Mouse (Mus musculus) liver, embryonic 15.5 days (tissue): ENCODE measurements around the gene Dhx40. TPM values are rescaled to one million over a fixed set of nuclear protein-coding genes. Genes with fewer than 3 reads are reported as not detected.
"Not testable (repeated sequence)": the region's sequence is repeated elsewhere in the genome, so short reads cannot be mapped to it uniquely, and the experiment has no call there.

Experiments used
- ATAC-seq: fragments of 200-750 bp; cut with Nextera tagmentation; 2 replicates; pipeline ENCODE4 v1.8.0; 2017; ENCODE audit warnings: moderate number of reproducible peaks, mild to moderate bottlenecking, moderate library complexity; ENCODE audit not compliant: insufficient read depth
- H3K27ac ChIP-seq: fragments of 300-500 bp; sonication (generic); replicated peaks from 2 replicates; pipeline ENCODE4 v1.5.1; 2015; ENCODE audit warnings: mild to moderate bottlenecking, inconsistent platforms
- H3K27me3 ChIP-seq: fragments of 300-500 bp; sonication (generic); 2 replicates; pipeline ENCODE4 v1.6.1; 2015; ENCODE audit warnings: mild to moderate bottlenecking, inconsistent platforms
- H3K36me3 ChIP-seq: fragments of 300-500 bp; sonication (generic); replicated peaks from 2 replicates; pipeline ENCODE4 v1.6.1; 2015; ENCODE audit warnings: moderate library complexity, mild to moderate bottlenecking, inconsistent platforms
- H3K4me1 ChIP-seq: fragments of 300-500 bp; sonication (generic); replicated peaks from 2 replicates; pipeline ENCODE4 v1.6.1; 2015; ENCODE audit warnings: inconsistent platforms
- H3K4me2 ChIP-seq: fragments of 300-500 bp; sonication (generic); 2 replicates; pipeline ENCODE4 v1.6.1; 2015; ENCODE audit warnings: moderate library complexity, mild to moderate bottlenecking, inconsistent platforms
- H3K4me3 ChIP-seq: fragments of 300-500 bp; sonication (generic); replicated peaks from 2 replicates; pipeline ENCODE4 v1.5.1; 2015; ENCODE audit warnings: mild to moderate bottlenecking, inconsistent platforms
- H3K9ac ChIP-seq: fragments of 300-500 bp; sonication (generic); 2 replicates; pipeline ENCODE4 v1.6.1; 2015; ENCODE audit warnings: moderate library complexity, mild to moderate bottlenecking, inconsistent platforms
- H3K9me3 ChIP-seq: fragments of 300-500 bp; sonication (generic); replicated peaks from 2 replicates; pipeline ENCODE4 v1.6.1; 2016; ENCODE audit warnings: inconsistent platforms
- WGBS: fragments of 180-500 bp; shearing (Covaris S2); methylation state at CpG from one replicate; pipeline ENCODE4 v1.1.7; 2015; ENCODE audit warnings: mixed read lengths; ENCODE audit not compliant: insufficient replicate concordance; 5-methylcytosine and 5-hydroxymethylcytosine counted together
- polyA plus RNA-seq: library from polyadenylated mRNA; unstranded; fragments of >200 nt; fragmentation: Nextera tagmentation; extraction: Ambion mirVana; gene quantifications from 2 replicates; pipeline ENCODE4 v1.2.1, GENCODE M21; 2015

The Dhx40 gene
- polyA plus RNA-seq, 1 experiment from 2014 or later, result 8.8 TPM

DNA sequence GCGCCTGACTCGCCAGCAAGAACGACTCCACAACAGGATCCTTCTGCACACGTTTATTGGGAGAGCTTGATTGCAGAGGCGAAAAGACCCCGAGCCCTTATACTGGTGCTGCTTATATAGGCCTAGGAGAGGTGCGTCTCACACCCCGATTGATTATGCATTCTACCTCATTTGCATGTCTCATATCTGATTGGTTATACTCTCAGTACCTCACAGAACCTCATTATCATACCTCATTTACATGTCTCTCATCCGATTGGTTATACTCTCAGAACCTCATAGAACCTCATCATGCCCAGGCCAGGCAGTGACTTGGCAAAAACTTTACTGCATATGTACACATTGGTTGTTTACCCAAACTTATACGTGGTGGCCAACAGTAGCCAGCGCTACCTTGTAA lies 44.4 kb downstream of the Dhx40 start:
- WGBS, result 88% methylated on average over 11 of the region's 11 CpGs
- not testable (repeated sequence) for H3K27me3 ChIP-seq, H3K9me3 ChIP-seq, H3K9ac ChIP-seq, H3K36me3 ChIP-seq, ATAC-seq, H3K4me3 ChIP-seq, H3K4me2 ChIP-seq, H3K27ac ChIP-seq
- peaks cover 33% of the 10 kb centered on the region for H3K4me1 ChIP-seq

DNA sequence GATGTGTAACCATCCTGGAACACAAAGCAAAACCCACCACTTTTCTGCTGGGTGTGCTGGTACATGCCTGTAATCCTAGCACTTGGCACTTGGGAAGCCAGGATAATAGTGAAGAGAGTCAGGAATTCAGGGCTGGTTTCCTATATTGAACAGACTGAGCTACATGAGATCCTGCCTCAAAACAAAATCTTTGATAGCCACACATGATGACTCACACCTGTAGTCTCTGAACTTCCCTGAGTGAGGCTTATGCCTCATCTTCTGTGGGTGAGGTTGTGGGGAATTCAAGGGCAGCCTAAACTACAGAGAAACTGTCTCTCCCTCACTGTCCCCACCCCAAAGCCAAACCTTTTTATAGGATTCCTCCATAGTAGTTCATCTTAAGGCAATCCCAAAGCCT lies 47.2 kb downstream of the Dhx40 start:
- Histone ChIP-seq H3K4me3 (no peak overlapping the region), H3K4me2 (no peak overlapping the region), H3K4me1 (peaks cover 40% of the 10 kb centered on the region), H3K9ac (no peak overlapping the region), H3K36me3 (no peaks in the 10 kb centered on the region), H3K27me3 (no peaks in the 10 kb centered on the region), H3K27ac (peak overlapping the region; percentile 100), H3K9me3 (no peaks in the 10 kb centered on the region)
- no peak for ATAC-seq

DNA sequence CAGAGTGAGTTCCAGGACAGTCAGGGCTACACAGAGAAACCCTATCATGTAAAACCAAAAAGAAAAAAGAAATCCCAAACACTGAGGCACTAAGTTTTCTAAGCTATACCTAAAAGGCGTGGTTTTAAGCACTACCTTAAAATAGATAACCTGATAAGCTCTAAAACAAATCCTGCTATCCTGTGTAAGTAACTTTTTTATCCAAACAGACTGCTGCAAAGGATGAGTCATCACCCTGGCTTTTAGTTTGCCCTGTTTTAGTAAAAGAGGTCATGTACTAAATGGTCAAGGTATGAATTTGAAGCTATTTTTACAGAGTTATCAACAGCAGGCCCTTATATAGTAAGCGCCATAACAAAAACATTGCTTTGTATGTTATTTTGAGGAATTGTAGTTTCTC lies 47.7 kb downstream of the Dhx40 start:
- WGBS, result 63% methylated on average over 2 of the region's 2 CpGs

DNA sequence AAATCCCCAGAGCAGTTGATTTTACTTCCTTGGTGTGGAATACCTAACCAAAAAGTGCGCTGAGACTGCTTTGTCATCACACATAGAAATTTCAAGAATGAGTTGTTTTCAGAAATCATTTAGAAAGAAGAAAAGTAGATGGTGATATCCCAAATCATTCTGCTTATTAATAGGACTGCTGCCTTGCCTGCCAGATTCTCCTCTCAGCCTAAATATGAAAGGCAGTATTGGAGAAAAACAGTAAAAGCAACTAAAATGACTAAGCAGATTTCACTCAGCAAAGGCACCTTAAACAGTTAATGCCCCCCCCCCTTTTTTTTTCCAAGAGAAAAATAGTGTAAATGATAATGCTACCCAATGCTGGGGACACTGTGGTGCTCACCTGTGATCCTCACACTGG lies 48.3 kb downstream of the Dhx40 start:
- H3K4me3 ChIP-seq, result peak overlapping the region; percentile 92
- H3K4me2 ChIP-seq, result peak overlapping the region; percentile 83
- peak overlapping the region; percentile 99 for H3K9ac ChIP-seq
- WGBS, result 59% methylated on average over 1 of the region's 1 CpGs
- no peaks in the 10 kb centered on the region for H3K27me3 ChIP-seq
- no peaks in the 10 kb centered on the region for H3K9me3 ChIP-seq
- ATAC-seq, result no peak
- peak overlapping the region; percentile 100 for H3K27ac ChIP-seq
- H3K36me3 ChIP-seq, result peaks cover 3% of the 10 kb centered on the region; the same call in 1 of the 2 replicates
- H3K4me1 ChIP-seq, result peaks cover 51% of the 10 kb centered on the region

More for the DNA sequence above, 47.7 kb downstream of the Dhx40 start:
- peak overlapping the region; percentile 100 for H3K27ac ChIP-seq
- H3K9ac ChIP-seq, result no peak overlapping the region
- H3K4me2 ChIP-seq, result peak overlapping the region; percentile 83; the same call in 1 of the 2 replicates
- no peaks in the 10 kb centered on the region for H3K36me3 ChIP-seq
- H3K4me3 ChIP-seq, result no peak overlapping the region
- H3K27me3 ChIP-seq, result no peaks in the 10 kb centered on the region
- ATAC-seq, result no peak
- H3K9me3 ChIP-seq, result no peaks in the 10 kb centered on the region
- peaks cover 45% of the 10 kb centered on the region for H3K4me1 ChIP-seq

- 7% methylated on average over 6 of the region's 6 CpGs for WGBS
- Histone ChIP-seq H3K27me3 (no peaks in the 10 kb centered on the region), H3K4me3 (peak overlapping the region; percentile 92), H3K4me1 (peaks cover 58% of the 10 kb centered on the region), H3K9me3 (no peaks in the 10 kb centered on the region), H3K36me3 (peaks cover 10% of the 10 kb centered on the region), H3K27ac (peak overlapping the region; percentile 100), H3K4me2 (peak overlapping the region; percentile 83), H3K9ac (peak overlapping the region; percentile 99)
- ATAC-seq, result no peak
Measured at GRCm38 (mm10) chr11:86758559-86758958, 49.0 kb downstream of the Dhx40 start.

GRCm38 (mm10) chr11:86757480-86758371 lies 49.8 kb downstream of the Dhx40 start, which contains the start of gene Cltc:
Gene Cltc (minus strand): TSS chr11:86757565.
- peaks cover 62% of the 10 kb centered on the region for H3K4me1 ChIP-seq
- H3K36me3 ChIP-seq, result peaks cover 14% of the 10 kb centered on the region
- peak; percentile 84 for ATAC-seq

DNA sequence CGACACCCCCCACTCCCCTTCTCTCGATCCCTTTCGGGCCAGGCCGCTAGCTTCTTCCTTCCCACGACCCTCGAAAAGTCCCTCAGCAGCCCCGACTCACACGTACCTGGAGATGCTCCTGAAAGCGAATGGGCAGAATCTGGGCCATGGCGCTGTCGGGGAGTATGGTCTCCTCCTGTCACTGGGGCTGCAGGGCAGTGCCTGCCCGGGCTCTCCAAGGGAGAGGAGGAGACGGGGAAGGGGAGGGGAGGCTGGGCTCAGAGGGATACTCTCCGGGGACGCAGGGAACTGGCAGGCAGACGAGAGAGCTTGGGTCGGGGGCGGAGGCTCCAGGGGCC lies 50.4 kb downstream of the Dhx40 start:
- Histone ChIP-seq H3K4me2 (peak overlapping the region; percentile 83), H3K4me3 (peak overlapping the region; percentile 92)

More at GRCm38 (mm10) chr11:86757480-86758371, 49.8 kb downstream of the Dhx40 start, which contains the start of gene Cltc:
- Histone ChIP-seq H3K4me3 (peak within 1 kb of the TSS; percentile 92), H3K27me3 (no peaks in the 10 kb centered on the region), H3K9ac (peak within 1 kb of the TSS; percentile 99), H3K4me2 (peak within 1 kb of the TSS; percentile 83), H3K9me3 (no peaks in the 10 kb centered on the region), H3K27ac (peak within 1 kb of the TSS; percentile 100)
- WGBS, result 1% methylated on average over 73 of the region's 73 CpGs

DNA sequence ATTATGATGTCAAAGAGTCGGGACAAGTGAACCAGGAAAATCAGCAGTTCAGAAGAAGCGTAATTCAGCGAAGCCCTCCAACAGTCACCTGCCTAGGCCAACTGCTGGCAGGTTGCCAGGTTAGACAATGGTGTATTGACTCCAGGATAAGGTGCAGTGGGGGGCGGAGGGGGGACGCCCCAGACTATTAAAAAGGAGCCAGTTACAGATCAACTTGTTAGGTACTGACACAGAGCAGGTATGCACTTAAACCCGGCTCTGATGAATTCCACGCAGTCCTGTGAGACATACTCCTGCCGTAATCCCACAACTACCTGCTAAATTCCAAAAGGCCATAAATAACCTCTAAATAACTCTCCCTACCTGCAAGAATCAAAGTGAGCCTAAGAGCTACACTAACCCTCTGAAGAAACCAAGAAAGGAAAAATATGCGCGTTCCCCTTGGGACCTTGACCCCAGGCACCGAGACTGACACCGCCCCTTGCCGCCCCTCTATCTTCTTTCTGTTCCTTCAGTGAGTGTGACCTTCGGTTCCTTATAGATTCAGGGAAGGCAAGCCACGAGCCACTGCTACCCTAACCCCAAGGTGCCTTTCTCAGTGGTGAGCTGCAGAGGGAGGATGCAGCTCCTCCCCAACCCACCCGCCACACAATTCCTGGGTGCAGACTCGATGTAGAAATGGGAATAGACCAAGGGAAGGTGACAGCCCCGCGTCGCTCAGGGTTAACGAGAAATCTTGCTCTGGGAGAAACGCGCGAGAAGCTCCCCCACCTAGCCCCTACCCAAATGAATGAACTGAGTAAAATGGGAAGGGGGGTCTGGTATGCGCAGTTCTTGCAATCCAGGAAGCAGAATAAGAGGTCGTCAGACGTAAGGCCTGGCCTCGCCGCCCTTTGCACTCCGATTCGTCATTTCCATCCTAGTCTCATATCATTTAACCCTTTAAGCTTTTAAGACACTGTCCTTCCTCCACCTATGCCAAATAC lies 51.1 kb downstream of the Dhx40 start:
- Histone ChIP-seq H3K4me3 (peak overlapping the region; percentile 92), H3K9ac (peak overlapping the region; percentile 99), H3K4me1 (peaks cover 72% of the 10 kb centered on the region), H3K27me3 (no peaks in the 10 kb centered on the region), H3K4me2 (peak overlapping the region; percentile 83), H3K27ac (peak overlapping the region; percentile 100), H3K36me3 (peaks cover 14% of the 10 kb centered on the region), H3K9me3 (no peaks in the 10 kb centered on the region)
- 1% methylated on average over 31 of the region's 31 CpGs for WGBS
- no peak; the same call in 1 of the 2 replicates for ATAC-seq

More for the DNA sequence above, 50.4 kb downstream of the Dhx40 start:
- H3K27me3 ChIP-seq, result no peaks in the 10 kb centered on the region
- peaks cover 14% of the 10 kb centered on the region for H3K36me3 ChIP-seq
- peak overlapping the region; percentile 100 for H3K27ac ChIP-seq
- H3K9ac ChIP-seq, result peak overlapping the region; percentile 99
- peaks cover 67% of the 10 kb centered on the region for H3K4me1 ChIP-seq
- WGBS, result under 1% methylated on average over 18 of the region's 18 CpGs
- no peak; the same call in 1 of the 2 replicates for ATAC-seq
- H3K9me3 ChIP-seq, result no peaks in the 10 kb centered on the region

DNA sequence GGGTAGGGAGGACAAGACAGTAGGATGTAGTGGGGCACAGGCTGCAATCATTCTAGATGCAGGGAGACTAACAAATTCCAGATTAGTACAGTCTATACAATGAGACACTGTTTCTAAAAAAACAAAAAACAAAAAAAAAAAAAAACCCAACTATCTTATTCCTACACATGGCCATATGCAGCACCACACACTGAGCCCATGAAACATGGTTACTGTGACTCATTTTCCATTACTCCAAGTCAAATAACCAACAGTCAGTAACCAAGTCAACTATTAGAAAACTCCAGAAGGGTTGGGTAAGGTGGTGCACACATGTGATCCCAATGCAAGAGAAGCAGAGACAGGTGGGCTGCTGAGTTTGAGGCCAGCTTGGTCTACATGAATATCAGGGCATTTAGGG lies 55.1 kb downstream of the Dhx40 start:
- peaks cover 14% of the 10 kb centered on the region for H3K36me3 ChIP-seq
- H3K9me3 ChIP-seq, result no peaks in the 10 kb centered on the region
- H3K4me2 ChIP-seq, result peak overlapping the region; percentile 30
- H3K4me3 ChIP-seq, result 0 out of 2 replicates have a peak overlapping the region, but pooled peaks have one; percentile 14
- H3K9ac ChIP-seq, result peak overlapping the region; percentile 39
- H3K4me1 ChIP-seq, result peaks cover 73% of the 10 kb centered on the region
- no peaks in the 10 kb centered on the region for H3K27me3 ChIP-seq
- ATAC-seq, result no peak
- peak overlapping the region; percentile 61 for H3K27ac ChIP-seq

- Histone ChIP-seq H3K9ac (no peak overlapping the region), H3K36me3 (peaks cover 14% of the 10 kb centered on the region), H3K9me3 (no peaks in the 10 kb centered on the region), H3K27me3 (no peaks in the 10 kb centered on the region), H3K4me3 (no peak overlapping the region), H3K27ac (peak overlapping the region; percentile 43), H3K4me2 (peak overlapping the region; percentile 17), H3K4me1 (peaks cover 84% of the 10 kb centered on the region)
- 83% methylated on average over 1 of the region's 1 CpGs for WGBS
- ATAC-seq, result no peak
Measured at GRCm38 (mm10) chr11:86751010-86751409, 56.5 kb downstream of the Dhx40 start.
